ENCODE assay signal across 8 mouse cellular contexts in genomic region chr12:52097049-52097649, GRCm38 (mm10). TPM values are rescaled to one million over a fixed set of nuclear protein-coding genes. Genes with fewer than 3 reads are reported as not detected.
DNase-seq lines count a peak whose midpoint lies in the region; ATAC-seq and TF ChIP-seq lines count a peak whose summit lies in the region.

No protein-coding gene starts in this region.

- peak overlapping the region; percentile 97 for H3K4me3 ChIP-seq in left cerebral cortex, adult 2 months
- peak overlapping the region; percentile 77 for H3K4me3 ChIP-seq in embryonic facial prominence, embryonic 13.5 days
- peak overlapping the region; percentile 96 for H3K4me3 ChIP-seq in intestine, embryonic 15.5 days (replicated peaks)
- peak overlapping the region; percentile 86 for H3K4me3 ChIP-seq in neural tube, embryonic 13.5 days

- DNase-seq in left cerebral cortex, adult 2 months (ENCODE audit: extremely low spot score in 1 of 2, low spot score in 2 of 2), result no peak
- no peak for DNase-seq in left cerebral cortex, postnatal 4 days
- no peak for DNase-seq in Muller cell, postnatal 12 days (ENCODE audit: inconsistent ontology term)
- DNase-seq in layer of hippocampus, postnatal 25 days (ENCODE audit: extremely low spot score in 1 of 2, low spot score in 1 of 2), result no peak
- no peak for DNase-seq in c-Kit-positive CD71-positive TER-119-positive erythroid progenitor cells, embryonic 14.5 days (ENCODE audit: low spot score)

- no peak for ATAC-seq in embryonic facial prominence, embryonic 13.5 days (ENCODE audit: insufficient number of reproducible peaks, insufficient read depth, low FRiP score, low TSS enrichment, low read depth)
- peak; percentile 81 for ATAC-seq in intestine, embryonic 15.5 days
- ATAC-seq in neural tube, embryonic 13.5 days (ENCODE audit: low read depth), result peak; percentile 77

- no peak overlapping the region for H3K9ac ChIP-seq in embryonic facial prominence, embryonic 13.5 days
- H3K9ac ChIP-seq in intestine, embryonic 15.5 days, result no peak overlapping the region
- H3K9ac ChIP-seq in neural tube, embryonic 13.5 days, result peak overlapping the region; percentile 91

- H3K27me3 ChIP-seq in embryonic facial prominence, embryonic 13.5 days, result no peaks in the 10 kb centered on the region
- no peaks in the 10 kb centered on the region for H3K27me3 ChIP-seq in intestine, embryonic 15.5 days (replicated peaks)
- H3K27me3 ChIP-seq in neural tube, embryonic 13.5 days, result no peaks in the 10 kb centered on the region

- no peak overlapping the region; the same call in 1 of the 2 replicates for H3K27ac ChIP-seq in left cerebral cortex, adult 2 months
- H3K27ac ChIP-seq in embryonic facial prominence, embryonic 13.5 days, result no peak overlapping the region
- no peak overlapping the region for H3K27ac ChIP-seq in intestine, embryonic 15.5 days
- H3K27ac ChIP-seq in neural tube, embryonic 13.5 days (replicated peaks), result no peak overlapping the region

- H3K9me3 ChIP-seq in embryonic facial prominence, embryonic 13.5 days, result no peaks in the 10 kb centered on the region
- H3K9me3 ChIP-seq in intestine, embryonic 15.5 days, result no peaks in the 10 kb centered on the region
- H3K9me3 ChIP-seq in neural tube, embryonic 13.5 days, result no peaks in the 10 kb centered on the region

- no peak for TF ChIP-seq CTCF in left cerebral cortex, adult 2 months (IDR thresholded peaks at IDR 0.05)

- H3K4me2 ChIP-seq in embryonic facial prominence, embryonic 13.5 days, result peak overlapping the region; percentile 61
- H3K4me2 ChIP-seq in intestine, embryonic 15.5 days (replicated peaks), result peak overlapping the region; percentile 53
- H3K4me2 ChIP-seq in neural tube, embryonic 13.5 days, result peak overlapping the region; percentile 62

- 69% methylated on average over 13 of the region's 13 CpGs for WGBS in embryonic facial prominence, embryonic 13.5 days
- WGBS in intestine, embryonic 15.5 days, result 69% methylated on average over 13 of the region's 13 CpGs
- 71% methylated on average over 13 of the region's 13 CpGs for WGBS in neural tube, embryonic 13.5 days

- intact Hi-C loops in left cerebral cortex, adult 2 months (cut with DNase I), result no loop called here
- intact Hi-C loops in left cerebral cortex, postnatal 4 days (cut with DNase I), result no loop called here

- no peaks in the 10 kb centered on the region for H3K4me1 ChIP-seq in embryonic facial prominence, embryonic 13.5 days
- H3K4me1 ChIP-seq in intestine, embryonic 15.5 days (replicated peaks), result no peaks in the 10 kb centered on the region
- peaks cover 7% of the 10 kb centered on the region; the same call in 1 of the 2 replicates for H3K4me1 ChIP-seq in neural tube, embryonic 13.5 days (replicated peaks)

- H3K36me3 ChIP-seq in embryonic facial prominence, embryonic 13.5 days, result no peaks in the 10 kb centered on the region
- no peaks in the 10 kb centered on the region for H3K36me3 ChIP-seq in intestine, embryonic 15.5 days
- no peaks in the 10 kb centered on the region for H3K36me3 ChIP-seq in neural tube, embryonic 13.5 days

RNA-seq across cellular contexts. Expression of gene Nubpl, which starts 0.4 kb away (rescaled TPM):
- total RNA-seq in left cerebral cortex, adult 2 months (2021), result 1 to 10 TPM; 4.7 to 5.4 TPM
- 1 to 10 TPM; 4.2 to 6.6 TPM for total RNA-seq in left cerebral cortex, postnatal 4 days (2021)
- 14.6 and 14.7 TPM in 2 replicates for polyA plus RNA-seq in embryonic facial prominence, embryonic 13.5 days (2015; fragmentation: Nextera tagmentation; extraction: Ambion mirVana)
- polyA plus RNA-seq in intestine, embryonic 15.5 days (2015; fragmentation: Nextera tagmentation; extraction: Ambion mirVana), result 11.2 and 12.8 TPM in 2 replicates
- 6.9 and 8.5 TPM in 2 replicates for polyA plus RNA-seq in neural tube, embryonic 13.5 days (2015; fragmentation: Nextera tagmentation; extraction: Ambion mirVana)
- 1 to 10 TPM; 4.1 to 4.3 TPM for total RNA-seq in layer of hippocampus, postnatal 25 days (2021)
